Mouse (Mus musculus): ENCODE measurements at regions not wholly inside any gene's neighbourhood (a gene's known extent, or its start where the extent isn't known, plus 50 kb on each side); places are given as distances from the start of the nearest gene placed in this dataset.

DNA sequence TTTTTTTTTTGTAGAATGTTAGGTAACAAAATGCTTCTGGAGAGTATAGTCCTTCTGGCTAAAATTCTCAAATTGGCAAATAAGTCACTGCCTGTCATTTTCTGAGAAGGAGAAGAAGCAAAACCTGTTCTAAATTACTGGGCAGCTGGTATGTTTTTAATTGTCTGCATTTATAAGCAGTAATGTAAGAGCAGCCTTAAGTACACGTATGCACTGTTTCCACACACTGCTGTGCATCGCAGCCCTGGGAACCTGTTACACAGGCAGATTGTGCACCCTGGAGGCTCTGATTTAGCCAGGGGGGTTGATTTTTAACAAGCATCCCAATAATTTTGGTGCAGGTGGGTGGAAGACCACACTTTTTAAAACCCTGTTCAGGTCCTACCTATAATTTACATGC, 236.2 kb downstream of the Hace1 start:
- Histone ChIP-seq H3K4me1 (peaks cover 41% of the 10 kb centered on the region), H3K27me3 (ENCODE audit: low read depth, poor library complexity, severe bottlenecking) (no peaks in the 10 kb centered on the region), H3K36me3 (no peaks in the 10 kb centered on the region), H3K4me3 (no peak overlapping the region), H3K9me3 (replicated peaks) (no peaks in the 10 kb centered on the region), H3K27ac (peak overlapping the region; percentile 50; the same call in 1 of the 2 replicates)
- DNase-seq (ENCODE audit: low spot score), result no peak
- 19% methylated on average over 2 of the region's 2 CpGs for WGBS

GRCm38 (mm10) chr10:45816679-45817078, 239.1 kb downstream of the Hace1 start:
- Histone ChIP-seq H3K27me3 (ENCODE audit: low read depth, poor library complexity, severe bottlenecking) (no peaks in the 10 kb centered on the region), H3K9me3 (replicated peaks) (no peaks in the 10 kb centered on the region), H3K27ac (peak overlapping the region; percentile 69), H3K4me3 (no peak overlapping the region), H3K4me1 (peaks cover 45% of the 10 kb centered on the region), H3K36me3 (no peaks in the 10 kb centered on the region)
- no peak for DNase-seq (ENCODE audit: low spot score)
- 88% methylated on average over 4 of the region's 4 CpGs for WGBS

DNA sequence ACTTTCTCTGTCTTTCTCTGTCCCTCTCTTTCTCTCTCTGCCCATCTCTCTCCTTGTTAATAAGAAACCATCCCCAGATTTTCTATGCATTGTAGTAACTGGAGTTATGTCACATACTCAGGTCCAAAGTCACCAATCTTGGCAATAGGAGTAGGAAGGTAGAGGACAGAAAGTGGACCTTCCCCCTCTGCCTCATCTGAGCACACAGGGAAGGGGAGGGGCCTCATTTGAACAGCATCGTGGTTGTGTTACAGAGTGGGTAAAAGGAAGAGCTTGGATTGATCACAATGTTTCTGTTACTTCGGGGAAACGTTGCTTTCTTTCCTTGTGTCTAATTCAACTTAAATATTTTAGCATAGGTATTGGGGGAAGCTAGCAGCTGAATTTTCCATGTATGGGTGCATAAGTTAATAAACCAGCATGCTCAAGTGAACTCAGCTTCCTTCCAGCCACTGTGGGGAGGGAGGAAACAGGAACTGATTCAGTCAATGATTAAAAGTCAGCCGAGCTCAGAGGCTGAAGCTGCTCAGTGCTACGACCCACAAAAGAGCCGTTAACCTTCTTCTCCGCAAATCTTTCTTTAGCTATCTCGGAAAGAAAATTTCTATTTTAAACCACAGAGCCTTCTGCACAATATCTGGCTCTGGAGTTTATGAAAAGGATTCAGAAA, 243.5 kb downstream of the Hace1 start:
- WGBS, result 77% methylated on average over 8 of the region's 8 CpGs
- no peaks in the 10 kb centered on the region for H3K27me3 ChIP-seq (ENCODE audit: low read depth, poor library complexity, severe bottlenecking)
- no peak for DNase-seq (ENCODE audit: low spot score)
- no peak overlapping the region for H3K4me3 ChIP-seq
- H3K9me3 ChIP-seq (replicated peaks), result no peaks in the 10 kb centered on the region
- no peaks in the 10 kb centered on the region for H3K36me3 ChIP-seq
- peaks cover 9% of the 10 kb centered on the region for H3K4me1 ChIP-seq
- peak overlapping the region; percentile 21; the same call in 1 of the 2 replicates for H3K27ac ChIP-seq

DNA sequence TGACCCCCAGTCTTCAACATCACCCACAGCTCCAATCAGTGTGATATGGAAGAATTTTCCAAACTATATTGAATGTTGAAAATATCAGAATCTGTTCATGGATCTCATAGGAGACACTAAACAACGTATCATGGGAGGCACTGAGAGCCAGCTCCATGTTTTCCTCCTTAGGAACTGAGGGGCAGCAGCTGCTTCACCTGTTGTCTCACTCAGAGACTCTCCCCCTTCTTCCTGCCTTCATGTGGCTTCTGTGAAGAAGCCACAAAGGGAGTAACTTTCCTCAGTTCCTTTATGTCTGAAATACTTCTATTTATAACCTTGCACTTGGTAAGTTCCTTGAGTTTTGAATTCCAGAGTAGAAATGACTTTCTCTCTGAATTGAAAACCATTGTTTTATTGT, 244.6 kb downstream of the Hace1 start:
- H3K4me3 ChIP-seq, result no peak overlapping the region
- WGBS, result 84% methylated on average over 1 of the region's 1 CpGs

DNA sequence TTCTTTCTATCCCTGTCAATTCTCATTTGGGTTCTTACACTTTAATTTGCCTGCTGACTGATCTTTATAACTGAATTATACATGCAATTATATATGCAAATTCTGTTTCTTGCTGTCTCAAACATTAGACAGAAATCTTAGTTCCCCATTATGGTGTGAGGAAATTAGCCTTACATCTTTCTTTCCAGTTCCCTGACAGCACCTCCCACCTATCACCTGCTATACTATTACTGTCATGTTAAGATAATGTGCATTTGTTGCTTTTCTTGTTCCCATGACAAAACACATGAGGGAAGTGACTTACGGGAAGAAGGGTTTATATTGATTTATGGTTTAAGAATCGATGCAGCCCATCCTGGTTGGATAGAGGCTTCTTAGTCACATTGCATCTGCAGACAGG, 246.0 kb downstream of the Hace1 start:
- Histone ChIP-seq H3K4me1 (peaks cover 6% of the 10 kb centered on the region), H3K27ac (no peak overlapping the region), H3K36me3 (no peaks in the 10 kb centered on the region), H3K27me3 (ENCODE audit: low read depth, poor library complexity, severe bottlenecking) (no peaks in the 10 kb centered on the region), H3K9me3 (replicated peaks) (no peaks in the 10 kb centered on the region), H3K4me3 (no peak overlapping the region)
- DNase-seq (ENCODE audit: low spot score), result no peak
- WGBS, result 83% methylated on average over 2 of the region's 2 CpGs

More for the DNA sequence above, 244.6 kb downstream of the Hace1 start:
- no peaks in the 10 kb centered on the region for H3K27me3 ChIP-seq (ENCODE audit: low read depth, poor library complexity, severe bottlenecking)
- peaks cover 6% of the 10 kb centered on the region for H3K4me1 ChIP-seq
- no peaks in the 10 kb centered on the region for H3K9me3 ChIP-seq (replicated peaks)
- no peaks in the 10 kb centered on the region for H3K36me3 ChIP-seq
- DNase-seq (ENCODE audit: low spot score), result no peak
- no peak overlapping the region for H3K27ac ChIP-seq

DNA sequence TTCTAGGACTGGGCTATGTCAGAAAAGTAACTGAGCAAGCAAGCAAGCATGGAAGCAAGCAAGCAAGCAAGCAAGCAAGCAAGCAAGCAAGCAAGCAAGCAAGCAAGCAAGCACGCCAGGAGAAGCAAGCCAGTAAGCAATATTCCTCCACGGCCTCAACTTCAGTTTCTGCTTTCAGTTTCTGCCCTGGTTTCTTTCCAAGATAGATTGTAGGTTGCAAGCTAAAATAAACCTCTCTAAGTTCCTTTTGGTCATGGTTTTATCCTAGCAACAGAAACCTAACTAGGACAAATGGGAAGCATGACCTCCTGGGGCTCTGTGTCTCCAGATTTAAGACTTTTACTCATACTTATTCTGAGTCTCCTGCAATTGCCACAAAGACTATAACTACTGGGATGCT, 271.0 kb downstream of the Hace1 start:
- H3K4me1 ChIP-seq, result no peaks in the 10 kb centered on the region
- WGBS, result 91% methylated on average over 2 of the region's 2 CpGs
- H3K27ac ChIP-seq, result no peak overlapping the region
- no peak overlapping the region for H3K4me3 ChIP-seq
- no peaks in the 10 kb centered on the region for H3K9me3 ChIP-seq (replicated peaks)
- H3K27me3 ChIP-seq (ENCODE audit: low read depth, poor library complexity, severe bottlenecking), result no peaks in the 10 kb centered on the region
- H3K36me3 ChIP-seq, result no peaks in the 10 kb centered on the region
- no peak for DNase-seq (ENCODE audit: low spot score)

- Histone ChIP-seq H3K9me3 (replicated peaks) (no peaks in the 10 kb centered on the region), H3K27ac (no peak overlapping the region), H3K27me3 (ENCODE audit: low read depth, poor library complexity, severe bottlenecking) (no peaks in the 10 kb centered on the region), H3K4me1 (peaks cover under 1% of the 10 kb centered on the region; the same call in 1 of the 2 replicates), H3K36me3 (no peaks in the 10 kb centered on the region), H3K4me3 (no peak overlapping the region)
- WGBS, result 90% methylated on average over 1 of the region's 1 CpGs
- DNase-seq (ENCODE audit: low spot score), result no peak
Observed at GRCm38 (mm10) chr10:45849841-45850240, 272.2 kb downstream of the Hace1 start.

GRCm38 (mm10) chr10:45850625-45851024, 273.0 kb downstream of the Hace1 start:
- H3K36me3 ChIP-seq, result no peaks in the 10 kb centered on the region
- no peak overlapping the region for H3K27ac ChIP-seq
- no peak overlapping the region for H3K4me3 ChIP-seq
- WGBS, result 74% methylated on average over 6 of the region's 6 CpGs
- no peak for DNase-seq (ENCODE audit: low spot score)
- H3K27me3 ChIP-seq (ENCODE audit: low read depth, poor library complexity, severe bottlenecking), result no peaks in the 10 kb centered on the region
- no peaks in the 10 kb centered on the region for H3K9me3 ChIP-seq (replicated peaks)
- H3K4me1 ChIP-seq, result peaks cover 9% of the 10 kb centered on the region; the same call in 1 of the 2 replicates

GRCm38 (mm10) chr10:45852688-45853087, 275.1 kb downstream of the Hace1 start:
- Histone ChIP-seq H3K27me3 (ENCODE audit: low read depth, poor library complexity, severe bottlenecking) (no peaks in the 10 kb centered on the region), H3K4me3 (no peak overlapping the region), H3K9me3 (replicated peaks) (no peaks in the 10 kb centered on the region), H3K36me3 (no peaks in the 10 kb centered on the region), H3K4me1 (peaks cover 10% of the 10 kb centered on the region; the same call in 1 of the 2 replicates), H3K27ac (0 out of 2 replicates have a peak overlapping the region, but pooled peaks have one; percentile 9)
- WGBS, result 78% methylated on average over 5 of the region's 5 CpGs
- no peak for DNase-seq (ENCODE audit: low spot score)

DNA sequence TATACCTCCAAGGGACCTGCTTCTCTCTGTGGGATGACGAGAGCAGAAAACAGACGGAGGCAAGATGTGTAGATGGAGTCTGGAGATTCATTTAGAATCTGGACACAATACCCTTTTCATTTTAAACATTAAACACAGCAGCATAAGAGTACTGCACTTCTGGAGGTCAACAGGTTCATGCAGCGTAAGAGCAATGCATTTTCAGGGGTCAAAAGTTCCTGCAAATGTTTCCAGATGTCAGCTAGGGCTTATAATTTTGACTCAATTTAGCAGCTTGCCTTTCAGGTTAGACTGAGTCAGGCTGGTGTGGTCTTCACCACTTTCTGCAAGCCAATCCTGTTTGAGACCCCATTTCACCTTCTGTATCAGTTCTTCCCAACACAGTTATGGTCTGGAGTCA, 277.9 kb downstream of the Hace1 start:
- H3K9me3 ChIP-seq (replicated peaks), result no peaks in the 10 kb centered on the region
- DNase-seq (ENCODE audit: low spot score), result no peak
- WGBS, result 38% methylated on average over 3 of the region's 3 CpGs
- H3K4me3 ChIP-seq, result no peak overlapping the region
- peaks cover 23% of the 10 kb centered on the region for H3K4me1 ChIP-seq
- no peak overlapping the region for H3K27ac ChIP-seq
- no peaks in the 10 kb centered on the region for H3K36me3 ChIP-seq
- H3K27me3 ChIP-seq (ENCODE audit: low read depth, poor library complexity, severe bottlenecking), result no peaks in the 10 kb centered on the region

- H3K36me3 ChIP-seq, result no peaks in the 10 kb centered on the region
- no peak overlapping the region for H3K4me3 ChIP-seq
- 71% methylated on average over 3 of the region's 3 CpGs for WGBS
Observed at GRCm38 (mm10) chr10:45859137-45859536, 281.5 kb downstream of the Hace1 start.

DNA sequence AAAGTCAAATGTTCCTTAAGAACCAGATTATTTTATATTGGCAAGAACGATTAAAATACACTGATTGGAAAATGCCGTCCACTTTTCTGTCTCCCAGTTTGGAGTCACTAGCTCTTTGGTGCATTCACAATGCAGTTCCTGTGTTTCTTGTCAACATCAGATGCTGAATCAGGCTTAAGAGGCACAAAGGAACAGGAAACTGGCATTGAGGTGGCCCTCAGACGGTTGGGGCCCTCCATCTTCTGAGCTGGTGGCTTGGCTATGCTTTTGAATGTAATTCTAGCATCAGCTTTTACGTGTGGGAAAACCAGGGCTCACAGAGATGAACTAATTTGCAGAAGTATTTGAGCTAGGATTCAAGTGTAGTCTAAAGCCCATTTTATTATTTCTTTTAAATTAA, 282.3 kb downstream of the Hace1 start:
- Histone ChIP-seq H3K4me3 (no peak overlapping the region), H3K36me3 (no peaks in the 10 kb centered on the region), H3K27ac (peak overlapping the region; percentile 82), H3K4me1 (peaks cover 24% of the 10 kb centered on the region), H3K27me3 (ENCODE audit: low read depth, poor library complexity, severe bottlenecking) (no peaks in the 10 kb centered on the region), H3K9me3 (replicated peaks) (no peaks in the 10 kb centered on the region)
- 65% methylated on average over 4 of the region's 4 CpGs for WGBS
- no peak for DNase-seq (ENCODE audit: low spot score)

More at GRCm38 (mm10) chr10:45859137-45859536, 281.5 kb downstream of the Hace1 start:
- H3K4me1 ChIP-seq, result peaks cover 26% of the 10 kb centered on the region
- peak overlapping the region; percentile 82; the same call in 1 of the 2 replicates for H3K27ac ChIP-seq
- DNase-seq (ENCODE audit: low spot score), result no peak
- no peaks in the 10 kb centered on the region for H3K9me3 ChIP-seq (replicated peaks)
- no peaks in the 10 kb centered on the region for H3K27me3 ChIP-seq (ENCODE audit: low read depth, poor library complexity, severe bottlenecking)

DNA sequence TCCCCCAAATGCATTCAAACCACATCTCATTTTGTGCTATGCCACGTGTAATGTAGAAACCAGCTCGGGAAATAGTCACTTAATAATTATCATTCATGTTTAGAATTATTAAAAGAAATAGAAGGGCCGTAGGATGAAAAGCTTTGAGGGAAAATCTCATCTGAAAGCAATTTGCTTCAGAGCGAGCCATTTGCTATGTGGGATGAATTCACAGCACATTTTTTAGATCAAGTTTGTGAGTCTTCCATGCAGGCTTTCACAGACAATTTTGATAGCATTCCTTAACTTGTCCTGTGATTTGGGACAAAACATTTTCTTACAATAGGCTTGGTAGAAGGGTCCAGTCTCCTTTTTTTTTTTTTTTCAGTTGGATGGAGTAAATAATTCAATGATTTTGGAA, 283.1 kb downstream of the Hace1 start:
- H3K9me3 ChIP-seq (replicated peaks), result no peaks in the 10 kb centered on the region
- no peak overlapping the region for H3K4me3 ChIP-seq
- H3K36me3 ChIP-seq, result no peaks in the 10 kb centered on the region
- H3K27me3 ChIP-seq (ENCODE audit: low read depth, poor library complexity, severe bottlenecking), result no peaks in the 10 kb centered on the region
- peak overlapping the region; percentile 82 for H3K27ac ChIP-seq
- 51% methylated on average over 4 of the region's 4 CpGs for WGBS
- peaks cover 21% of the 10 kb centered on the region for H3K4me1 ChIP-seq
- DNase-seq (ENCODE audit: low spot score), result no peak

DNA sequence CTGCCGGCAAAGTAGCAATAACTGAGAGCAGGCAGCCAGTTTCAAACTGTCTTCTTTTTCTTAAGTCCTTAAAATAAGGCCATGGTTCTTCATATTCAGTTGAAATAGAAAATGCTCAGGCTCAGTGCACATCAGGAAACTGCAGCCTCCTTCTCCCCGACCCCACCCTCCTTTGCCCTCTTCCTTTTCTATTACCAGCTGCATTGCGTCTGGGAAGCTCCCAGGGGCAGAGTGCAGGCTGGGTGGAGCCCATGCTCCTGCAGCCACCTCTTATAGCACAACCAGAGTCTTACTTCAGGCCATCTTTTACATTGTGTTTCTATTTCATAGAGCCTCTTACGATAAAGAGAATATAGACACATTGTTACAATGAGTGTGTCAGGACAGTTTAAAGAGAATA, 288.2 kb downstream of the Hace1 start:
- Histone ChIP-seq H3K4me1 (peaks cover 43% of the 10 kb centered on the region), H3K27me3 (ENCODE audit: low read depth, poor library complexity, severe bottlenecking) (no peaks in the 10 kb centered on the region), H3K9me3 (replicated peaks) (no peaks in the 10 kb centered on the region), H3K27ac (peak overlapping the region; percentile 66; the same call in 1 of the 2 replicates), H3K36me3 (no peaks in the 10 kb centered on the region), H3K4me3 (no peak overlapping the region)
- DNase-seq (ENCODE audit: low spot score), result no peak
- WGBS, result 48% methylated on average over 4 of the region's 4 CpGs
